ENCODE assay signal across 19 mouse cellular contexts in genomic region chr3:101964352-101964751, GRCm38 (mm10). TPM values are rescaled to one million over a fixed set of nuclear protein-coding genes. Genes with fewer than 3 reads are reported as not detected.
DNase-seq lines count a peak whose midpoint lies in the region; ATAC-seq and TF ChIP-seq lines count a peak whose summit lies in the region.
"Had no signal": no experiment of that assay in that cellular context is flagged by ENCODE, and none has a peak within 500 bp of the region (broad histone marks: within the 10 kb centered on the region; RNA-seq: fewer than 3 reads in every experiment).

No protein-coding gene starts in this region.

- H3K4me1 ChIP-seq in hindbrain, embryonic 10.5 days (replicated peaks), result peaks cover 47% of the 10 kb centered on the region
- peaks cover 34% of the 10 kb centered on the region for H3K4me1 ChIP-seq in hindbrain, embryonic 14.5 days (replicated peaks; ENCODE audit: control insufficient read depth, insufficient read depth, low read length)
- H3K4me1 ChIP-seq in neural tube, embryonic 13.5 days (replicated peaks), result peaks cover 48% of the 10 kb centered on the region
- H3K4me1 ChIP-seq in hindbrain, postnatal 0 days (ENCODE audit: insufficient read depth, low read length), result peaks cover 6% of the 10 kb centered on the region; the same call in 1 of the 2 replicates
- H3K4me1 ChIP-seq: lung, embryonic 15.5 days had no signal

- no peak overlapping the region for H3K9ac ChIP-seq in hindbrain, embryonic 14.5 days
- no peak overlapping the region for H3K9ac ChIP-seq in neural tube, embryonic 13.5 days
- no peak overlapping the region for H3K9ac ChIP-seq in hindbrain, postnatal 0 days (replicated peaks; ENCODE audit: low read length)
- H3K9ac ChIP-seq: lung, embryonic 15.5 days had no signal

- ATAC-seq in hindbrain, embryonic 14.5 days (ENCODE audit: low FRiP score), result no peak
- no peak for ATAC-seq in neural tube, embryonic 13.5 days (ENCODE audit: low read depth)
- no peak for ATAC-seq in hindbrain, postnatal 0 days
- ATAC-seq: activated CD4-positive, CD25-positive, alpha-beta regulatory T cell, adult 4 months; Patski had no signal

- no peaks in the 10 kb centered on the region for H3K9me3 ChIP-seq in hindbrain, embryonic 10.5 days
- H3K9me3 ChIP-seq in hindbrain, embryonic 14.5 days (ENCODE audit: control insufficient read depth, low read length), result no peaks in the 10 kb centered on the region
- no peaks in the 10 kb centered on the region for H3K9me3 ChIP-seq in neural tube, embryonic 13.5 days
- no peaks in the 10 kb centered on the region for H3K9me3 ChIP-seq in hindbrain, postnatal 0 days (ENCODE audit: low read length)
- H3K9me3 ChIP-seq: lung, embryonic 15.5 days had no signal

- no peak overlapping the region for H3K4me3 ChIP-seq in hindbrain, embryonic 10.5 days
- no peak overlapping the region for H3K4me3 ChIP-seq in hindbrain, embryonic 14.5 days (replicated peaks; ENCODE audit: low read length)
- H3K4me3 ChIP-seq in neural tube, embryonic 13.5 days, result no peak overlapping the region
- no peak overlapping the region for H3K4me3 ChIP-seq in hindbrain, postnatal 0 days (ENCODE audit: low read length)
- H3K4me3 ChIP-seq: lung, embryonic 15.5 days had no signal

- H3K4me2 ChIP-seq in hindbrain, embryonic 14.5 days (replicated peaks), result no peak overlapping the region
- H3K4me2 ChIP-seq in neural tube, embryonic 13.5 days, result peak overlapping the region; percentile 10; the same call in 1 of the 2 replicates
- peak overlapping the region; percentile 7; the same call in 1 of the 2 replicates for H3K4me2 ChIP-seq in hindbrain, postnatal 0 days (ENCODE audit: low read depth, low read length)
- H3K4me2 ChIP-seq: lung, embryonic 15.5 days had no signal

- peaks cover 14% of the 10 kb centered on the region; the same call in 1 of the 2 replicates for H3K27me3 ChIP-seq in hindbrain, embryonic 10.5 days (ENCODE audit: insufficient read depth, poor library complexity, severe bottlenecking)
- H3K27me3 ChIP-seq in hindbrain, embryonic 14.5 days (ENCODE audit: control insufficient read depth, insufficient read depth, low read length), result no peaks in the 10 kb centered on the region
- H3K27me3 ChIP-seq in neural tube, embryonic 13.5 days, result no peaks in the 10 kb centered on the region
- no peaks in the 10 kb centered on the region for H3K27me3 ChIP-seq in hindbrain, postnatal 0 days (ENCODE audit: insufficient read depth, low read length)
- H3K27me3 ChIP-seq: lung, embryonic 15.5 days; Patski had no signal

- DNase-seq in hindbrain, embryonic 10.5 days (ENCODE audit: low spot score), result no peak
- no peak for DNase-seq in hindbrain, embryonic 14.5 days (ENCODE audit: low spot score)
- DNase-seq in neural tube, embryonic 10.5 days (ENCODE audit: extremely low spot score, low spot score), result no peak
- DNase-seq in hindbrain, postnatal 0 days (ENCODE audit: low spot score), result peak; percentile 58
- DNase-seq in spleen, postnatal 14 days (ENCODE audit: low spot score in 2 of 2), result no peak
- DNase-seq in cerebellum, postnatal 36 days, result no peak
- DNase-seq: adrenal gland, postnatal 14 days; cerebellum, adult 8-10 months; gastrocnemius, postnatal 36 days; kidney, adult 18-20 months; kidney, postnatal 10 days had no signal

- TF ChIP-seq CTCF in hindbrain, postnatal 0 days (IDR thresholded peaks at IDR 0.05; ENCODE audit: low read depth), result no peak

- no peaks in the 10 kb centered on the region for H3K36me3 ChIP-seq in hindbrain, embryonic 10.5 days
- H3K36me3 ChIP-seq in hindbrain, embryonic 14.5 days (replicated peaks; ENCODE audit: control insufficient read depth, insufficient read depth), result no peaks in the 10 kb centered on the region
- H3K36me3 ChIP-seq in neural tube, embryonic 13.5 days, result no peaks in the 10 kb centered on the region
- H3K36me3 ChIP-seq in hindbrain, postnatal 0 days (ENCODE audit: insufficient read depth, low read length), result no peaks in the 10 kb centered on the region
- H3K36me3 ChIP-seq: lung, embryonic 15.5 days had no signal

- 58% methylated on average over 7 of the region's 7 CpGs for WGBS in hindbrain, embryonic 10.5 days
- WGBS in hindbrain, embryonic 14.5 days, result 27% methylated on average over 7 of the region's 7 CpGs
- 17% methylated on average over 7 of the region's 7 CpGs for WGBS in neural tube, embryonic 13.5 days
- WGBS in hindbrain, postnatal 0 days, result 14% methylated on average over 7 of the region's 7 CpGs

- H3K27ac ChIP-seq in hindbrain, embryonic 10.5 days, result peak overlapping the region; percentile 64
- no peak overlapping the region for H3K27ac ChIP-seq in hindbrain, embryonic 14.5 days
- peak overlapping the region; percentile 62 for H3K27ac ChIP-seq in neural tube, embryonic 13.5 days (replicated peaks)
- no peak overlapping the region for H3K27ac ChIP-seq in hindbrain, postnatal 0 days
- H3K27ac ChIP-seq: lung, embryonic 15.5 days had no signal

RNA-seq across cellular contexts. Expression of gene Slc22a15, which starts 40.1 kb away (rescaled TPM):
- 5.4 and 9.9 TPM in 2 replicates for polyA plus RNA-seq in hindbrain, embryonic 10.5 days (2016; fragmentation: Nextera tagmentation; extraction: Ambion mirVana)
- polyA plus RNA-seq in hindbrain, embryonic 14.5 days (2014; fragmentation: Nextera tagmentation; extraction: Ambion mirVana), result 6.1 and 6.4 TPM in 2 replicates
- polyA plus RNA-seq in neural tube, embryonic 13.5 days (2015; fragmentation: Nextera tagmentation; extraction: Ambion mirVana), result 8.8 and 9.2 TPM in 2 replicates
- 11.1 and 12.5 TPM in 2 replicates for total RNA-seq in hindbrain, postnatal 0 days (2014; rRNA removed)
- polyA plus RNA-seq in hindbrain, postnatal 0 days (2015; fragmentation: Nextera tagmentation; extraction: Ambion mirVana), result 5.0 and 5.7 TPM in 2 replicates

RNA-seq across cellular contexts. Expression of gene Nhlh2, which starts 45.5 kb away (rescaled TPM):
- 64.1 and 152 TPM in 2 replicates for polyA plus RNA-seq in hindbrain, embryonic 10.5 days (2016; fragmentation: Nextera tagmentation; extraction: Ambion mirVana)
- polyA plus RNA-seq in hindbrain, embryonic 14.5 days (2014; fragmentation: Nextera tagmentation; extraction: Ambion mirVana), result 27.2 and 29.4 TPM in 2 replicates
- polyA plus RNA-seq in neural tube, embryonic 13.5 days (2015; fragmentation: Nextera tagmentation; extraction: Ambion mirVana), result 72.7 and 75.5 TPM in 2 replicates
- total RNA-seq in hindbrain, postnatal 0 days (2014; rRNA removed), result 30.3 and 31.9 TPM in 2 replicates
- polyA plus RNA-seq in hindbrain, postnatal 0 days (2015; fragmentation: Nextera tagmentation; extraction: Ambion mirVana), result 25.1 and 28.2 TPM in 2 replicates
- total RNA-seq: adrenal gland, postnatal 14 days; gastrocnemius, postnatal 36 days; liver, adult 2 months; megakaryocyte, adult 5-6 weeks; neutrophil, adult 5-6 weeks had no signal
- polyA plus RNA-seq: activated CD4-positive, CD25-positive, alpha-beta regulatory T cell, adult 4 months; heart, postnatal 0 days; liver, adult 2 months; Patski had no signal

Comparison
In these comparisons a context has a peak if more than half of its experiments do, and no peak if none do; other contexts are left out.
1. H3K27ac ChIP-seq: peak in hindbrain, embryonic 10.5 days (single experiment) and neural tube, embryonic 13.5 days (single experiment); none in hindbrain, embryonic 14.5 days (single experiment) and hindbrain, postnatal 0 days (single experiment).